Mouse (Mus musculus) urinary bladder, postnatal 0 days (tissue): ENCODE results near the gene Csgalnact2. TPM values are rescaled to one million over a fixed set of nuclear protein-coding genes. Genes with fewer than 3 reads are reported as not detected.

Source experiments
- microRNA-seq: library from miRNA; unstranded; fragments of <30 nt; microRNA quantifications from one replicate; pipeline ENCODE4, GENCODE M21; 2016
- polyA plus RNA-seq: library from polyadenylated mRNA; unstranded; fragments of >200 nt; fragmentation: Nextera tagmentation; extraction: Ambion mirVana; gene quantifications from 2 replicates; pipeline ENCODE4 v1.2.1, GENCODE M21; 2015

Gene Csgalnact2
- 17.7 and 23.0 TPM in 2 replicates for polyA plus RNA-seq

GRCm38 (mm10) chr6:118138731-118139709, at the start of gene Csgalnact2:
TSS of gene Csgalnact2 (minus strand) at chr6:118139140.

Small RNA genes within 50 kb of the gene (microRNA-seq; reads per million reads assigned to microRNA genes)
- not detected for gene Mir7044

Other genes starting within 250 kb of the Csgalnact2 start
- 366 and 414 TPM in 2 replicates for gene Hnrnpf, start 238.8 kb downstream of the Csgalnact2 start, polyA plus RNA-seq
- 1.9 and 2.8 TPM in 2 replicates for gene Fxyd4, start 201.4 kb downstream of the Csgalnact2 start, polyA plus RNA-seq
- 0.19 and 0.48 TPM in 2 replicates for gene Rasgef1a, start 127.7 kb downstream of the Csgalnact2 start, polyA plus RNA-seq
- 0.22 and 0.40 TPM in 2 replicates for gene Ret, start 58.6 kb upstream of the Csgalnact2 start, polyA plus RNA-seq